15 mouse cellular contexts compared by ENCODE assay signal in genomic region chr2:134730547-134730946, GRCm38 (mm10). TPM values are rescaled to one million over a fixed set of nuclear protein-coding genes. Genes with fewer than 3 reads are reported as not detected.
DNase-seq lines count a peak whose midpoint lies in the region; ATAC-seq lines count a peak whose summit lies in the region.
"Had no signal": no experiment of that assay in that cellular context is flagged by ENCODE, and none has a peak within 500 bp of the region (broad histone marks: within the 10 kb centered on the region; RNA-seq: fewer than 3 reads in every experiment).

No protein-coding gene starts in this region.

- ATAC-seq in granulocyte monocyte progenitor cell, adult 5-6 weeks (replicated peaks; ENCODE audit: poor library complexity, severe bottlenecking) = peak; percentile 72
- ATAC-seq in monocyte, adult 5-6 weeks (replicated peaks; ENCODE audit: insufficient number of reproducible peaks, low FRiP score, low TSS enrichment, poor library complexity, severe bottlenecking) = peak; percentile 99
- ATAC-seq: forebrain, embryonic 15.5 days had no signal

- peak; percentile 77 for DNase-seq in heart, adult 11 months
- DNase-seq in heart, adult 18-20 months = no peak
- peak; percentile 45 to 56 for DNase-seq in lung, postnatal 4 days
- DNase-seq in kidney, adult 9 months = no peak
- no peak for DNase-seq in ovary, postnatal 14 days (ENCODE audit: low spot score)
- DNase-seq: adrenal gland, postnatal 10 days; cerebellum, adult 11 months; cerebellum, adult 8-10 months; cerebellum, postnatal 14 days; embryo, embryonic 11 days; gastrocnemius, postnatal 36 days had no signal

RNA-seq across cellular contexts. Expression of gene Plcb1, which starts 55.3 kb away (rescaled TPM):
- 1 to 10 TPM; 4.2 to 5.0 TPM for total RNA-seq in heart, adult 18-20 months (2021)
- total RNA-seq in granulocyte monocyte progenitor cell, adult 5-6 weeks (2014; fragmentation: Nextera tagmentation) = 7.9 and 9.6 TPM in 2 replicates
- total RNA-seq in granulocyte monocyte progenitor cell, adult 5-6 weeks (2017) = 5.5 and 8.2 TPM in 2 replicates
- total RNA-seq in monocyte, adult 5-6 weeks (2017) = 5.5 to 7.3 TPM (median 6.7 TPM) in 3 replicates
- total RNA-seq: MEL had no signal

Comparison
In these comparisons a context has a peak if more than half of its experiments do, and no peak if none do; other contexts are left out.
1. DNase-seq: peak in heart, adult 11 months (single experiment) and lung, postnatal 4 days (2 of 2); none in heart, adult 18-20 months (0 of 2), kidney, adult 9 months (single experiment) and ovary, postnatal 14 days (single experiment).